ENCODE assay signal across 23 mouse cellular contexts in genomic region chr9:10464758-10465157, GRCm38 (mm10).
DNase-seq lines count a peak whose midpoint lies in the region; ATAC-seq and TF ChIP-seq lines count a peak whose summit lies in the region.
"Had no signal": no experiment of that assay in that cellular context is flagged by ENCODE, and none has a peak within 500 bp of the region (broad histone marks: within the 10 kb centered on the region; RNA-seq: fewer than 3 reads in every experiment).

No protein-coding gene starts in this region.

- DNase-seq in 3T3-L1 (ENCODE audit: low read depth, low spot score), result peak; percentile 1
- peak; percentile 20 for DNase-seq in CH12.LX (ENCODE audit: extremely low read depth)
- peak; percentile 18 for DNase-seq in WW6 (ENCODE audit: low read depth, low spot score)
- DNase-seq in embryo, embryonic 10.5 days (ENCODE audit: low spot score), result no peak
- DNase-seq in cerebellum, adult 9-10 months, result no peak
- DNase-seq: adrenal gland, adult 2 months; cerebellum, adult 11-12 months; cerebellum, postnatal 25 days; gastrocnemius, postnatal 10 days; heart, postnatal 14 days; kidney, adult 2 months; kidney, postnatal 14 days; layer of hippocampus, postnatal 36 days; lung, adult 2 months had no signal

- TF ChIP-seq EP300 in CH12.LX (IDR thresholded peaks at IDR 0.05; ENCODE audit: low read length), result no peak

- dilution Hi-C loops in CH12.LX (cut with MboI; ENCODE audit: extremely low pct_ligation_motif_present, extremely low pct_unique_long_range_greater_than_20kb, low sequenced_read_pairs), result no loop called here

- H3K27ac ChIP-seq in intestine, postnatal 0 days (ENCODE audit: low read depth, low read length), result no peak overlapping the region
- no peak overlapping the region for H3K27ac ChIP-seq in intestine, embryonic 15.5 days
- H3K27ac ChIP-seq in CH12.LX (ENCODE audit: insufficient read depth, low read depth), result no peak overlapping the region
- H3K27ac ChIP-seq: hindbrain, embryonic 12.5 days; limb, embryonic 13.5 days; liver, embryonic 12.5 days; midbrain, embryonic 13.5 days had no signal

- no peaks in the 10 kb centered on the region for H3K9me3 ChIP-seq in intestine, postnatal 0 days (ENCODE audit: control insufficient read depth)
- H3K9me3 ChIP-seq in intestine, embryonic 15.5 days, result no peaks in the 10 kb centered on the region
- no peaks in the 10 kb centered on the region for H3K9me3 ChIP-seq in CH12.LX (replicated peaks; ENCODE audit: low read length)
- H3K9me3 ChIP-seq: heart, embryonic 12.5 days; hindbrain, embryonic 12.5 days; limb, embryonic 13.5 days; liver, embryonic 12.5 days; megakaryocyte, embryonic 14.5 days; midbrain, embryonic 13.5 days had no signal

- no peaks in the 10 kb centered on the region for H3K4me1 ChIP-seq in intestine, postnatal 0 days (replicated peaks; ENCODE audit: control insufficient read depth, insufficient read depth, low read length)
- H3K4me1 ChIP-seq in intestine, embryonic 15.5 days (replicated peaks), result no peaks in the 10 kb centered on the region
- no peaks in the 10 kb centered on the region for H3K4me1 ChIP-seq in CH12.LX (ENCODE audit: control insufficient read depth in 1 of 2, insufficient read depth in 2 of 2)
- H3K4me1 ChIP-seq: heart, embryonic 12.5 days; hindbrain, embryonic 12.5 days; limb, embryonic 13.5 days; liver, embryonic 12.5 days; megakaryocyte, embryonic 14.5 days; midbrain, embryonic 13.5 days had no signal

- H3K36me3 ChIP-seq in intestine, postnatal 0 days (ENCODE audit: control insufficient read depth, insufficient read depth), result no peaks in the 10 kb centered on the region
- H3K36me3 ChIP-seq in intestine, embryonic 15.5 days, result no peaks in the 10 kb centered on the region
- H3K36me3 ChIP-seq in CH12.LX (replicated peaks in 1 of 2; ENCODE audit: control insufficient read depth in 1 of 2, insufficient read depth in 1 of 2, low read length in 1 of 2), result no peaks in the 10 kb centered on the region
- H3K36me3 ChIP-seq: heart, embryonic 12.5 days; hindbrain, embryonic 12.5 days; limb, embryonic 13.5 days; liver, embryonic 12.5 days; midbrain, embryonic 13.5 days had no signal

- H3K79me2 ChIP-seq in CH12.LX (replicated peaks; ENCODE audit: control insufficient read depth, extremely low read depth, insufficient read depth, poor library complexity, severe bottlenecking), result no peaks in the 10 kb centered on the region

- H3K4me3 ChIP-seq in intestine, postnatal 0 days (ENCODE audit: low read depth, low read length), result no peak overlapping the region
- no peak overlapping the region for H3K4me3 ChIP-seq in intestine, embryonic 15.5 days (replicated peaks)
- no peak overlapping the region for H3K4me3 ChIP-seq in CH12.LX (replicated peaks in 1 of 3; ENCODE audit: low read depth in 2 of 3, low read length in 2 of 3, poor library complexity in 1 of 3)
- H3K4me3 ChIP-seq: heart, embryonic 12.5 days; hindbrain, embryonic 12.5 days; limb, embryonic 13.5 days; liver, embryonic 12.5 days; megakaryocyte, embryonic 14.5 days; midbrain, embryonic 13.5 days had no signal

- 0 out of 2 replicates have a peak, but pooled peaks have one; percentile 8 for TF ChIP-seq CTCF in intestine, postnatal 0 days (IDR thresholded peaks at IDR 0.05; ENCODE audit: low read depth)
- TF ChIP-seq CTCF in CH12.LX (conservative IDR thresholded peaks at IDR 0.05 in 1 of 2, IDR thresholded peaks at IDR 0.05 in 1 of 2; ENCODE audit: low read depth in 2 of 2, low read length in 2 of 2), result 0 out of 4 replicates have a peak, but pooled peaks of 1 of the 2 experiments have one; percentile 6

- ATAC-seq in intestine, postnatal 0 days, result no peak
- ATAC-seq in intestine, embryonic 15.5 days, result no peak
- ATAC-seq: forebrain, embryonic 14.5 days; liver, embryonic 12.5 days; midbrain, embryonic 13.5 days had no signal

- peak; percentile 1; the same call in 1 of the 2 replicates for TF ChIP-seq RAD21 in CH12.LX (IDR thresholded peaks at IDR 0.05; ENCODE audit: low read depth, low read length)

- no peaks in the 10 kb centered on the region for H3K27me3 ChIP-seq in intestine, postnatal 0 days (replicated peaks; ENCODE audit: control insufficient read depth, insufficient read depth, low read length)
- H3K27me3 ChIP-seq in intestine, embryonic 15.5 days (replicated peaks), result no peaks in the 10 kb centered on the region
- H3K27me3 ChIP-seq in CH12.LX (replicated peaks), result no peaks in the 10 kb centered on the region
- H3K27me3 ChIP-seq: heart, embryonic 12.5 days; hindbrain, embryonic 12.5 days; limb, embryonic 13.5 days; liver, embryonic 12.5 days; megakaryocyte, embryonic 14.5 days; midbrain, embryonic 13.5 days had no signal

- H3K9ac ChIP-seq in intestine, postnatal 0 days (ENCODE audit: low read depth, low read length), result no peak overlapping the region
- no peak overlapping the region for H3K9ac ChIP-seq in intestine, embryonic 15.5 days
- no peak overlapping the region for H3K9ac ChIP-seq in CH12.LX (ENCODE audit: insufficient read depth, low read depth)
- H3K9ac ChIP-seq: heart, embryonic 12.5 days; hindbrain, embryonic 12.5 days; limb, embryonic 13.5 days; liver, embryonic 12.5 days; midbrain, embryonic 13.5 days had no signal

- H3K4me2 ChIP-seq in intestine, postnatal 0 days (replicated peaks; ENCODE audit: low read depth), result no peak overlapping the region
- no peak overlapping the region for H3K4me2 ChIP-seq in intestine, embryonic 15.5 days (replicated peaks)
- H3K4me2 ChIP-seq in CH12.LX (ENCODE audit: insufficient read depth, low read depth, poor library complexity, severe bottlenecking), result no peak overlapping the region
- H3K4me2 ChIP-seq: heart, embryonic 12.5 days; hindbrain, embryonic 12.5 days; limb, embryonic 13.5 days; liver, embryonic 12.5 days; midbrain, embryonic 13.5 days had no signal

- no peak for TF ChIP-seq POLR2A in CH12.LX (IDR thresholded peaks at IDR 0.05; ENCODE audit: low read depth, low read length)

- in situ Hi-C loops in CH12.LX (cut with MboI; ENCODE audit: low pct_ligation_motif_present, low pct_unique_long_range_greater_than_20kb, low sequenced_read_pairs), result no loop called here

TF ChIP-seq in CH12.LX, 34 proteins besides CTCF, POLR2A, EP300 and RAD21:
- TF ChIP-seq CHD2 (IDR thresholded peaks at IDR 0.05; ENCODE audit: low read length) (no peak), ELF1 (IDR thresholded peaks at IDR 0.05; ENCODE audit: low read depth, low read length) (no peak)

Comparison
In these comparisons a context has a peak if more than half of its experiments do, and no peak if none do; other contexts are left out.
1. DNase-seq: peak in 3T3-L1 (single experiment), CH12.LX (single experiment) and WW6 (single experiment); none in embryo, embryonic 10.5 days (single experiment) and cerebellum, adult 9-10 months (single experiment).